Mouse (Mus musculus) thymus, adult 18-20 months (tissue): Measurements from ENCODE around the gene Zic2.
"Not testable (repeated sequence)": the region's sequence is repeated elsewhere in the genome, so short reads cannot be mapped to it uniquely, and the experiment has no call there.

ENCODE experiments used
- DNase-seq, 2 experiments: peaks; one replicate each; pipeline ENCODE4 v3.0.0; 2022; ENCODE audit warnings: mixed read lengths in 2 of 2

Gene Zic2

GRCm38 (mm10) chr14:122474891-122475556, at the start of gene Zic2:
Gene Zic2 (plus strand): TSS chr14:122475435.
- no peak for DNase-seq

- no peak for DNase-seq
Observed at GRCm38 (mm10) chr14:122426529-122427203, 48.6 kb upstream of the Zic2 start.

GRCm38 (mm10) chr14:122427204-122427560, 48.1 kb upstream of the Zic2 start:
- DNase-seq: no peak

GRCm38 (mm10) chr14:122427654-122428053, 47.6 kb upstream of the Zic2 start:
- DNase-seq: no peak

GRCm38 (mm10) chr14:122432558-122432957, 42.7 kb upstream of the Zic2 start:
- no peak for DNase-seq

GRCm38 (mm10) chr14:122434039-122434438, 41.2 kb upstream of the Zic2 start:
- DNase-seq: no peak

GRCm38 (mm10) chr14:122436850-122437249, 38.4 kb upstream of the Zic2 start:
- DNase-seq: no peak

- no peak for DNase-seq
Observed at GRCm38 (mm10) chr14:122449601-122450495, 25.4 kb upstream of the Zic2 start.

GRCm38 (mm10) chr14:122450496-122451382, 24.5 kb upstream of the Zic2 start, which contains the start of gene Gm5089:
Gene Gm5089 (minus strand): TSS chr14:122451115.
- DNase-seq: no peak

GRCm38 (mm10) chr14:122451551-122452145, 23.6 kb upstream of the Zic2 start:
- DNase-seq: no peak

GRCm38 (mm10) chr14:122452701-122453387, 22.4 kb upstream of the Zic2 start:
- DNase-seq: no peak

GRCm38 (mm10) chr14:122453388-122453995, 21.7 kb upstream of the Zic2 start:
- DNase-seq: no peak

GRCm38 (mm10) chr14:122453996-122454738, 21.1 kb upstream of the Zic2 start:
- no peak for DNase-seq

- no peak for DNase-seq
Observed at GRCm38 (mm10) chr14:122454901-122455561, 20.2 kb upstream of the Zic2 start.

- DNase-seq: no peak
Observed at GRCm38 (mm10) chr14:122455562-122455958, 19.7 kb upstream of the Zic2 start.

- not testable (repeated sequence) for DNase-seq
Observed at GRCm38 (mm10) chr14:122459332-122459731, 15.9 kb upstream of the Zic2 start.

- DNase-seq: no peak
Observed at GRCm38 (mm10) chr14:122459776-122460175, 15.5 kb upstream of the Zic2 start.

GRCm38 (mm10) chr14:122460226-122460625, 15.0 kb upstream of the Zic2 start:
- DNase-seq: no peak

GRCm38 (mm10) chr14:122461500-122461899, 13.7 kb upstream of the Zic2 start:
- DNase-seq: no peak

- DNase-seq: no peak
Observed at GRCm38 (mm10) chr14:122461966-122462365, 13.3 kb upstream of the Zic2 start.
